Mouse (Mus musculus) left cerebral cortex, postnatal 14 days (tissue): ENCODE results near the gene Lce3f. TPM values are rescaled to one million over a fixed set of nuclear protein-coding genes. Genes with fewer than 3 reads are reported as not detected.

Experiments used
- total RNA-seq, 2 experiments: library from RNA; stranded (reverse); gene quantifications; 2 replicates each; pipeline ENCODE4 v1.2.3; 2021

Lce3f gene
- total RNA-seq, 2 experiments from 2014 or later: not detected

Other genes with a start within 250 kb of the Lce3f start
- not detected for gene Lce1g, start 239.9 kb upstream of the Lce3f start, total RNA-seq
- not detected for gene Lce1h, start 227.2 kb upstream of the Lce3f start, total RNA-seq
- gene Lce1i, start 213.3 kb upstream of the Lce3f start, total RNA-seq: not detected
- gene Lce1j, start 201.7 kb upstream of the Lce3f start, total RNA-seq: not detected
- not detected for gene Lce1k, start 184.3 kb upstream of the Lce3f start, total RNA-seq
- gene Kprp, start 165.0 kb upstream of the Lce3f start, total RNA-seq: not detected
- gene Lce1l, start 140.9 kb upstream of the Lce3f start, total RNA-seq: not detected
- gene 2310050C09Rik, start 122.0 kb upstream of the Lce3f start, total RNA-seq: not detected
- gene Lce3a, start 66.0 kb upstream of the Lce3f start, total RNA-seq: not detected
- not detected for gene Lce3b, start 59.2 kb upstream of the Lce3f start, total RNA-seq
- gene Lce3c, start 47.7 kb upstream of the Lce3f start, total RNA-seq: not detected
- gene Lce3d, start 34.8 kb upstream of the Lce3f start, total RNA-seq: not detected
- gene Lce3e, start 25.2 kb upstream of the Lce3f start, total RNA-seq: not detected
- gene Crct1, start 23.5 kb downstream of the Lce3f start, total RNA-seq: not detected
- not detected for gene Lce1m, start 26.8 kb downstream of the Lce3f start, total RNA-seq
- not detected for gene Gm4858, start 76.6 kb downstream of the Lce3f start, total RNA-seq
- not detected for gene Crnn, start 152.6 kb downstream of the Lce3f start, total RNA-seq
- gene Flg2, start 205.1 kb downstream of the Lce3f start, total RNA-seq: not detected